Mouse (Mus musculus) kidney, embryonic 14.5 days (tissue): ENCODE results near the gene Spdya. TPM values are rescaled to one million over a fixed set of nuclear protein-coding genes. Genes with fewer than 3 reads are reported as not detected.
A peak's percentile ranks its signal among the peaks of the same experiment; 100 is the strongest.

Source experiments
- ATAC-seq: fragments of 200-750 bp; cut with Nextera tagmentation; 2 replicates; pipeline ENCODE4 v1.8.0; 2017; ENCODE audit warnings: moderate number of reproducible peaks, mild to moderate bottlenecking, moderate TSS enrichment, moderate library complexity; ENCODE audit not compliant: low FRiP score, low TSS enrichment
- H3K27ac ChIP-seq: fragments of 300-500 bp; sonication (generic); 2 replicates; pipeline ENCODE4 v1.5.1; 2014; ENCODE audit warnings: low read depth, mild to moderate bottlenecking, low read length, moderate library complexity, mixed read lengths
- H3K27me3 ChIP-seq: fragments of 300-500 bp; sonication (generic); 2 replicates; pipeline ENCODE4 v1.6.1; 2014; ENCODE audit warnings: mild to moderate bottlenecking, low read length; ENCODE audit not compliant: control insufficient read depth, insufficient read depth
- H3K36me3 ChIP-seq: fragments of 300-500 bp; sonication (generic); 2 replicates; pipeline ENCODE4 v1.6.1; 2014; ENCODE audit warnings: low read length, mixed read lengths; ENCODE audit not compliant: control insufficient read depth, insufficient read depth
- H3K4me1 ChIP-seq: fragments of 300-500 bp; sonication (generic); 2 replicates; pipeline ENCODE4 v1.6.1; 2014; ENCODE audit warnings: low read length, mixed read lengths; ENCODE audit not compliant: control insufficient read depth, insufficient read depth
- H3K4me2 ChIP-seq: fragments of 300-500 bp; sonication (generic); replicated peaks from 2 replicates; pipeline ENCODE4 v1.6.1; 2014; ENCODE audit warnings: low read depth, mild to moderate bottlenecking, low read length
- H3K4me3 ChIP-seq: fragments of 300-500 bp; sonication (generic); 2 replicates; pipeline ENCODE4 v1.5.1; 2014; ENCODE audit warnings: mild to moderate bottlenecking, low read length
- H3K9ac ChIP-seq: fragments of 300-500 bp; sonication (generic); 2 replicates; pipeline ENCODE4 v1.6.1; 2014; ENCODE audit warnings: low read depth, mild to moderate bottlenecking, low read length, moderate library complexity
- H3K9me3 ChIP-seq: fragments of 300-500 bp; sonication (generic); 2 replicates; pipeline ENCODE4 v1.6.1; 2016; ENCODE audit warnings: low read length; ENCODE audit not compliant: control insufficient read depth
- WGBS: fragments of 180-500 bp; shearing (Covaris S2); extraction: QIAGEN DNeasy Blood & Tissue Kit; methylation state at CpG from one replicate; pipeline ENCODE4 v1.1.7; 2014; 5-methylcytosine and 5-hydroxymethylcytosine counted together
- polyA plus RNA-seq: library from polyadenylated mRNA; unstranded; fragments of >200 nt; fragmentation: Nextera tagmentation; extraction: Ambion mirVana; gene quantifications from 2 replicates; pipeline ENCODE4 v1.2.1, GENCODE M21; 2014

The Spdya gene
- polyA plus RNA-seq, 1 experiment from 2014 or later: 0.66 TPM

- Histone ChIP-seq H3K27me3 (peaks cover 21% of the 10 kb centered on the region), H3K4me2 (peak overlapping the region; percentile 100), H3K36me3 (no peaks in the 10 kb centered on the region), H3K4me1 (0 out of 2 replicates have a peak, but pooled peaks cover 4% of the 10 kb centered on the region), H3K4me3 (peak overlapping the region; percentile 74), H3K27ac (no peak overlapping the region), H3K9ac (peak overlapping the region; percentile 67), H3K9me3 (no peaks in the 10 kb centered on the region)
- WGBS: 7% methylated on average over 6 of the region's 6 CpGs
- ATAC-seq: no peak
Measured at GRCm38 (mm10) chr17:71551350-71551749, 511 bp upstream of the Spdya start.

- H3K4me3 ChIP-seq: peak overlapping the region; percentile 74
- no peaks in the 10 kb centered on the region for H3K9me3 ChIP-seq
- peaks cover 21% of the 10 kb centered on the region for H3K27me3 ChIP-seq
- no peaks in the 10 kb centered on the region for H3K36me3 ChIP-seq
- peak overlapping the region; percentile 100; the same call in 1 of the 2 replicates for H3K4me2 ChIP-seq
- H3K9ac ChIP-seq: no peak overlapping the region
- WGBS: 13% methylated on average over 11 of the region's 11 CpGs
- ATAC-seq: no peak
- H3K4me1 ChIP-seq: 0 out of 2 replicates have a peak, but pooled peaks cover 4% of the 10 kb centered on the region
- H3K27ac ChIP-seq: no peak overlapping the region
Measured at GRCm38 (mm10) chr17:71552901-71553300, 1.0 kb downstream of the Spdya start.

- Histone ChIP-seq H3K4me3 (no peak overlapping the region), H3K9me3 (no peaks in the 10 kb centered on the region), H3K4me2 (no peak overlapping the region), H3K36me3 (no peaks in the 10 kb centered on the region), H3K27me3 (no peaks in the 10 kb centered on the region), H3K9ac (no peak overlapping the region), H3K4me1 (no peaks in the 10 kb centered on the region), H3K27ac (no peak overlapping the region)
- ATAC-seq: no peak
Measured at GRCm38 (mm10) chr17:71561631-71562030, 9.8 kb downstream of the Spdya start.

DNA sequence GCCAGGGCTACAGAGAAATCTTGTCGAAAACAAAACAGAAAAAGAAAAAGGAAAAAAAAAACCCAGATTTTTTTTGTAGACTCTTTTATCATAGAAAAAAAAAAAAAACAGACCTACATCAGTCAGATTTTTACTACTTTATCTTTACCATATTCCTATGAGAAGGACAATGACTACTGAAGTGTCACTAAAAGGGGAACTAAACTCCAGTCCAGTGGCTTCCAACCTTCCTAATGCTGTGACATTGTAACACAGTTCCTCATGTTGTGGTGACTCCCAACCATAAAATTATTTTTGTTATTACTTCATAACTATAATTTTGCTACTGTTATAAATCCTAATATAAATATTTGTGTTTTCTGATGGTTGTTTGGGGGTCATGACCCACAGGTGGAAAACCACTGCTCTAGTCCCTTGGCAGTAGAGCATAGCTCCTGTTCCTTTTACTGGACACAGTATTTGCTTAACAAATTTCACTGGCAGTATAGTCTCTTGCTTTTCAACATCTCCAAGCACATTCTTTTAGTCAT is 27.4 kb downstream of the Spdya start:
- H3K4me1 ChIP-seq: no peaks in the 10 kb centered on the region
- no peaks in the 10 kb centered on the region for H3K36me3 ChIP-seq
- ATAC-seq: no peak
- no peak overlapping the region for H3K4me3 ChIP-seq
- no peaks in the 10 kb centered on the region for H3K27me3 ChIP-seq
- H3K9me3 ChIP-seq: no peaks in the 10 kb centered on the region
- WGBS: 100% methylated on average over 1 of the region's 1 CpGs
- H3K27ac ChIP-seq: no peak overlapping the region
- no peak overlapping the region for H3K4me2 ChIP-seq
- H3K9ac ChIP-seq: no peak overlapping the region

- Histone ChIP-seq H3K9ac (peak overlapping the region; percentile 59), H3K27ac (no peak overlapping the region; the same call in 1 of the 2 replicates), H3K4me3 (peak overlapping the region; percentile 57), H3K9me3 (no peaks in the 10 kb centered on the region), H3K4me2 (peak overlapping the region; percentile 71), H3K27me3 (no peaks in the 10 kb centered on the region), H3K4me1 (peaks cover 6% of the 10 kb centered on the region; the same call in 1 of the 2 replicates), H3K36me3 (no peaks in the 10 kb centered on the region)
- peak; percentile 66 for ATAC-seq
- under 1% methylated on average over 43 of the region's 48 CpGs for whole genome bisulfite sequencing
Measured at GRCm38 (mm10) chr17:71597881-71598658, 46.2 kb downstream of the Spdya start.

DNA sequence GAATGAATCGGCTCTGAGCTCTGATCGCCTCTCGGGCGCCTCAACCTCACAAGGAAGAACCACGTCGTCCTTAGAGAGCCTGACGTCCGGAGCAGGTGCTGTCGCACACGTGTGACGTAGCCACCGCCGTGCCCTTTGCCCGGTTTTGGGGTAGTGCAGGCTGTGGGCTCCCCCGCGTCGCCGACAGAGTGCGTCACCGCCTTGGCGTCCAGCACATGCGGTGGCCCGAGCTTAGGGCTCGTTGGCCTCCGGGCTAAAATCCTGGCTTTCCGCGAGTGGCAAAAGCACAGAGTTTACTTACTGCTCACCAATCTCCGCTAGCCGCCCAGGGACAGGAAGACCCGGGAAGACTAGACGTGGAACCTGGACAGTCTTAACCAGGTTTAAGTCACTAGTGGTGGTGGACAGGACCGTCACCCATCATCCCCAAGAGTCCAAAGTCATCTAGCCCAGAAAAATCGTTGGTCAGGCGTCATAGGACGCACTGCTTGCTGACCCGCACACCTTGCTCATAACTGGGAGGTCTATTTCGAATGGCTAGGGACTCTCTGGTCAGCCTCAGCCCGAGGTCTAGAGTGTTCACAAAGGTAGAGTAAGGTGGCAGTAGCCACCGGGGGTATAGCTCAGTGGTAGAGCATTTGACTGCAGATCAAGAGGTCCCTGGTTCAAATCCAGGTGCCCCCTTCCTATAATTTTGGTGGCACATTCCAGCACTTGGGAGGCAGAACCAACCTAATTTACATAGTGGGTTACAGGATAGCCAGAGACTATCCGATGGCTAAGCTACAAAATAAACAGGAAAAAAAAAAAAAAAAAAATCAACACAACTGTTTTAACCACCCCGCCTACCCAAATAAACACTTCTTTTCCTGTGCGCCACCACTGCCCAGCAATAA is 47.0 kb downstream of the Spdya start:
- Histone ChIP-seq H3K4me3 (peak overlapping the region; percentile 57), H3K4me1 (peaks cover 6% of the 10 kb centered on the region; the same call in 1 of the 2 replicates), H3K9me3 (no peaks in the 10 kb centered on the region), H3K4me2 (peak overlapping the region; percentile 71), H3K27ac (no peak overlapping the region; the same call in 1 of the 2 replicates), H3K27me3 (no peaks in the 10 kb centered on the region), H3K9ac (peak overlapping the region; percentile 59), H3K36me3 (no peaks in the 10 kb centered on the region)
- peak; percentile 94 for ATAC-seq
- 6% methylated on average over 41 of the region's 42 CpGs for WGBS

- 4% methylated on average over 40 of the region's 40 CpGs for WGBS
- peak within 1 kb of the TSS; percentile 96 for H3K9ac ChIP-seq
- ATAC-seq: peak; percentile 99
- H3K4me3 ChIP-seq: peak within 1 kb of the TSS; percentile 99
- H3K27ac ChIP-seq: peak within 1 kb of the TSS; percentile 74; the same call in 1 of the 2 replicates
- peaks cover 5% of the 10 kb centered on the region; the same call in 1 of the 2 replicates for H3K36me3 ChIP-seq
- no peaks in the 10 kb centered on the region for H3K27me3 ChIP-seq
- no peaks in the 10 kb centered on the region for H3K9me3 ChIP-seq
- H3K4me1 ChIP-seq: peaks cover 15% of the 10 kb centered on the region; the same call in 1 of the 2 replicates
- H3K4me2 ChIP-seq: peak within 1 kb of the TSS; percentile 77
Measured at GRCm38 (mm10) chr17:71615638-71616318, 63.9 kb downstream of the Spdya start, which contains the start of gene Wdr43. Wdr43 (plus strand) TSS chr17:71615895.

DNA sequence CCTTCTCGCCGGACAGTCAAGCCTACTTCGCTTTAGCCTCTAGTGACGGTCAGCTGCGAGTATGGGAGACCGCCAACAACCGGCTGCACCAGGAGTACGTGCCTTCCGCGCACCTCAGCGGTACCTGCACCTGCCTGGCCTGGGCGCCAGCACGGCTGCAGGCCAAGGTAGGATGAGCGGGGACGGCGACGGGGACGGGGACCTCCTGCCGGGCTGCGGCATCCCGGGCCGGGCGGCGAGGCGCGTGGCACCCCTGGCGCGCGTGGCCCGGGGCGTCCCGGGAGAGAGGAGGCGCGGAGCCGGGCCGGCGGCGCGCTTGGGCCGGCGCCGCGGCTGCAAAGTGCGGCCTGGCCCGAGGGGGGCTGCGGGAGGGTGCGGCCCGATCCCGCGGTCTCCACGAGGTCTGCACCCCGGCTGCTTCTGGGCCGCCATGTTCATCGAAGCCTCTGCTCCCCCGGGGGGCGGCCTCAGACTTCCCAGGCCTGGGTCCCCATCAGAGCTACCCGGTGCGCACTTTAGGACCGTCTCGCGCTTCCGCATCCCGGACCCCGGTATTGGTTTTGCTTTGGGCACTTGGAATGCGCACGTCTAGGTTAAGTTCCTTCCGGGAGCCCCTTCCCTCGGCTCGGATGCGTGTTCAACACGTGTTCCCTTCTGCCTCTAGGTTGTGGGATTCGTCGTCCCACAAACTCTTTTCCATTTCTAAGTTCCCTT is 64.6 kb downstream of the Spdya start:
- peak; percentile 84 for ATAC-seq
- Histone ChIP-seq H3K9ac (peak overlapping the region; percentile 96), H3K27me3 (no peaks in the 10 kb centered on the region), H3K4me2 (peak overlapping the region; percentile 77), H3K27ac (peak overlapping the region; percentile 74; the same call in 1 of the 2 replicates), H3K36me3 (peaks cover 5% of the 10 kb centered on the region; the same call in 1 of the 2 replicates), H3K9me3 (no peaks in the 10 kb centered on the region), H3K4me1 (peaks cover 15% of the 10 kb centered on the region; the same call in 1 of the 2 replicates), H3K4me3 (peak overlapping the region; percentile 99)
- WGBS: under 1% methylated on average over 51 of the region's 73 CpGs
